Mouse (Mus musculus) layer of hippocampus, postnatal 14 days (tissue): ENCODE measurements around the gene Scel. TPM values are rescaled to one million over a fixed set of nuclear protein-coding genes. Genes with fewer than 3 reads are reported as not detected.

Source experiments
- DNase-seq, 2 experiments: peaks; one replicate each; pipeline ENCODE4 v3.0.0; 2021 to 2022; ENCODE audit warnings: low spot score in 2 of 2, mixed read lengths in 1 of 2
- total RNA-seq, 2 experiments: library from RNA; stranded (reverse); gene quantifications; 2 replicates each; pipeline ENCODE4 v1.2.3; 2021

Gene Scel
- total RNA-seq, 2 experiments from 2014 or later = 0.55 to 1.1 TPM

GRCm38 (mm10) chr14:103509544-103509943 is 3.6 kb upstream of the Scel start:
- DNase-seq = no peak

DNA sequence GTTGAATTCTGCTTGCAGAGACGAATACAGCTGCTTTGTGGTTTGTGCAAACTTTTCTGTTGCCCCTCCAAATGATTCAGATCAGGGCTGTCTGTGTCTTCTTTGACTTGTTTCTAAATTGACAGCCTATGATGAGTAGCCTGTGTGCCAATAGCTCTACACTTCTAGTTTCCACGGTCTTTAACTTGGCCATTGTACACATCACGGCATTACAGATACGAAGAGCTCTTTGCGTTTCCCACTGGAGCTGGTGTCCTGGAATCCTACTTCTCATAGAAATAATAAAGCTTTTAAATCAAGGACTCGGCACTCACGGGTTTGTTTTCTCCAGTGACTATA is 300 bp downstream of the Scel start:
- no peak for DNase-seq

DNA sequence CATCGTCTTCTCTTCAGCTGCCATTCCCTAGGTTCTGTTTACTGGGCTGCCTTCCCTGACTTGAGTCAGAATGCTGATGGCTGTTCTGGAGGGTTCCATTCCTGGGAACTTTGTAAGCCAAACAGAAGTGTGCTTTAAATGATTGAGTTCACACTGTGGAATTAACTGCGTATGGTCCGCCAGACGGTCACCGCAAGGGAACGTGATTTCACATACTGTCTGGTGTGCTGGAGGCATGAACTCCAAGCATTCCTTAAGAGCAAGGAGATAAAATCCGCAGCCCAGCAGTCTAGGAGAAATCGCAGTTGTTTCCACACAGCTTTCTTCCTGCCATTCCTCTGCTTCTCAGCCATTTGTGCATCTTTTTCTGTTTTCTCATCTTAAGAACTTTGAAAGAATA is 2.3 kb downstream of the Scel start:
- no peak for DNase-seq

- no peak for DNase-seq
These were observed 13.1 kb downstream of the Scel start for GRCm38 (mm10) chr14:103526286-103526685.

DNA sequence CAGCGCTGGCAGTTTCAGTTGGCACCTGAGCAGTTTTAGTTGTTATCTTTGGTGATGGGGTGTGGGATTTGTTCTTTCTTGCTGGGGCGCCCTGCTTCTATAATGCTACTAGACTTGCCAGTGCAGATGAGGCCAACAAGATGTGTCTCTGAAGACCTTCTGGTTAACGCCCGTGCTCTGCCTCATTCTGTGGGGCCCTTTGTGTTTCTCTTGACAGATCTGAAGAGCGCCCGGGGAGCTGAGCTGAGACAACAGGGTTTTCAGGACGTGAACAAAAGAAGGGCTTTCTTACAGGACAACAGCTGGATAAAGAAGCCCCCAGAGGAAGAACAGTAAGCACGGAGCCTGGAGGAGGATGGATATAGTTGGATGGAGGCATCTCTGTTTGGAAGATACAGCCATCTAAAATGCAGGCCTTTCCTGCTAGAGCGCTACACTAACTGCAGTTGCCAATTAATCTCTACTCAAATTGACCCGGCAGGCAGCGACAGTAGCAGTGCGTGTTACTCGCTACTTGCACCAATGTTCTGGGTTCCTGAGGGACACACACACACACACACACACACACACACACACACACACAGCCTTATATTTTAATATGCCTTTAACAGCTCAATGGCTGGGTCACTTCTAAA is 16.7 kb downstream of the Scel start:
- DNase-seq = no peak

GRCm38 (mm10) chr14:103531722-103532341 is 18.7 kb downstream of the Scel start:
- DNase-seq = no peak

DNA sequence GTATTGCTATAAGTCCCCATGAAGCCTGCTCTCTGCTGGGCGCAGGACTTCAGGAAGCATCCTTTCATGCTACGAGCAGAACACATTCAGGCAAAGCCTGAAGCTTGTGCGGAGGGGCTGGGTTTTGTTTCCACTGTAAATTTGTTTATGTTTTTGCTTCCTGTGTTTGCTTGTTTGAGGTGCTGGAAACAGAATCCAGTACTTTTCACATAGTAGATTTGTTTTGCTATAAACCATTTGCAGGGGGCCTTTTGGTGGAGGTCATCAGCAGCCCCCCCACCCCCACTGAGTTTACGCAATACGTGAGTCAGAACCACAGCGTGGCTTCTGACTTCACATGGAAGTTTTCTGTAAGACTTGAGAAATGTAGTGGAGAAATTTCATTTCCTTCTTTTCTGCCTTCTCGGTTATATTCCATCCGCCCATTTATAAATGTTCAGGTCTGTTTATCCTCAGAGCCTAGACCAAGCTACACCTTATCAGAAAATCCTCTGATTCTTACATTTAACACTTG is 22.4 kb downstream of the Scel start:
- no peak for DNase-seq

GRCm38 (mm10) chr14:103536334-103536733 is 23.2 kb downstream of the Scel start:
- no peak for DNase-seq

- DNase-seq = peak in 1 of 2 experiments; percentile 70
These were observed 24.4 kb downstream of the Scel start for GRCm38 (mm10) chr14:103537355-103538056.

DNA sequence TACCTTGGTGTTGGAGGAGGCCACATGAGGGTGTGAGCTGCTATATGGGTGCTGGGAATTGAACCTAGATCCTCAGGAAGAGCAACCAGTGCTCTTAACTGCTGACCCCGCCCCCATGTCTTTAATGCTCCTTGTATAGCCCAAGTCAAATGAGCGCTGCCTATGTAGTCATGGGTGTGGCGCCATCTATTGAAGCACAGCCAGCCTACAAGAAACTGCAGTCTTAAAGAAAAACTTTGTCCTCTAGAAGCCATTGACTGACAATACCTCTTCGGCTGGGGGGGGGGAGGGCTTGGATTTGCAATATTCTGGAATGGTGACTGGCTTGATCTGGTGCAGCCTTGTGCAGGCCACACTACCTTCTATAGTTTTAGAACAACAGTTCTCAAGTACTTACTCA is 26.7 kb downstream of the Scel start:
- DNase-seq = no peak

DNA sequence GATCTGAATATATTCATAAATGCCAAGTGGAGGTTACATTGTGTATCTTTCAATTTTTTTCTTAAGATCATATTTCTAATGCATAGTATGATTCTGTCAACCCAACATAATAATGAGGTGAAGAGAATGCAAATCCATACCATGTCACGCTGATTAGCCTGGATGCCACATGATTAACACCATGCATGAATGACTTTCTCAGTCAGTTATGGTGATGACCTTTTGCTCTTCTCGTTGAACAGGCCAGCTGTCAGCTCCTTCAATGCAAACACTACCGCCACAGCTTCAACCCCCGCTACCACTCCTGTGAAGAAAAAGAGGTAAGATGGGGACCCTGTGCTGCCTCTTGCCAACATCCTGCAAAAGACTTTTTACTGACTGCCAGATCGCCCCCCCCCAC is 28.5 kb downstream of the Scel start:
- DNase-seq = no peak

DNA sequence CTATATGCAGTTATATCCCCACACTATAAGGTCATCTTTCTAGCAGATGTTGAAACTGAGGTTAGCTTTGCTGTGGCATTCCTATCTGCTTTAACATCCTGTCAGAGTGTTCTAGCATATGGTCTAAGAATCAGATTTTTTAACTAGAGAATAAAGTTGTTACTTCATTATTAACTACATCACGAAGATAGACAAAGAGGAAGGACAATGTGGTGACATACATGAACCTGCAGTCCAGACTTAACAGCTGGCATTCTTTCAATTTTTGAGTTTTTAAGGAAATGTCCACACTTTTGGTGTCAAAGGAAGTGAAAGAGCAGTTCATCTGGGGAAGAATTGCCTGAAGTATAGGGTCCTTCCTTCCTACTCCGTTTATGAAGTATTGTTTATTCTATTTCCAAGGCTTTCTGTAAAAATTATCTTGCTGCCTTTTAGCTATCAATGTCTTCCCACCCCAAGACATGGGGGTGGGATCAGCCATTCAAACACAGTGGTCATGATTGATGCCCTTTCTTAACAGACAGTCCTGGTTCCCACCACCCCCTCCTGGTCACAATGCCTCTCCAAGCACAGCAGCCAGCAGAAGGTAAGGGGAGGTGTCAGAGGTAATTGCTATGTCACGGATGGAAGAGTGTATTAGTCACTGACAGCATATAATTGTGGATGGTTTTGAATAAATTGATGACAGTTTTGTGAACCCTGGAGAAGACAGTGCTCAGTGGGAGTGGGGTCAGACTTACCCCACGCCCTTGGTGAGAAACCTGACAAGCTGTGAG is 30.4 kb downstream of the Scel start:
- DNase-seq = no peak

DNA sequence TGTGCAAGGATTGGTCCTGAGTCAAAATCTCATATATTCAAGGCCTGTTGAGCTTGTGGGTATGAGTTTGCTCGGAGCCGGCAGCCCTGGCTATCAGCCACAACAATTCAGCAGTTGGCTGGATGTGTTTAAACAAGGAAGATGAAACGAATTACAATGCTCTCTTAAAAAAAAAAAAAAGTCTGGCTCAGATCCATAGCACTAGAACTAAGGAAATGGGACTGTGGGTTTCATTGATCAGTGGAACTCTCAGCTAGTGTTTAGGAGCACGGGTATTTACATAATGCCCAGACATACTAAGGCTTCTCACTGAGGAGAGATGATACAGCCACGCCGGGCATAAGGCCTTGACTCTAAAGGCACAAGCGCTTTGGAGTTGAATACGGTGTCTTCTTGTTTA is 32.6 kb downstream of the Scel start:
- DNase-seq = no peak

GRCm38 (mm10) chr14:103546246-103546645 is 33.1 kb downstream of the Scel start:
- no peak for DNase-seq

DNA sequence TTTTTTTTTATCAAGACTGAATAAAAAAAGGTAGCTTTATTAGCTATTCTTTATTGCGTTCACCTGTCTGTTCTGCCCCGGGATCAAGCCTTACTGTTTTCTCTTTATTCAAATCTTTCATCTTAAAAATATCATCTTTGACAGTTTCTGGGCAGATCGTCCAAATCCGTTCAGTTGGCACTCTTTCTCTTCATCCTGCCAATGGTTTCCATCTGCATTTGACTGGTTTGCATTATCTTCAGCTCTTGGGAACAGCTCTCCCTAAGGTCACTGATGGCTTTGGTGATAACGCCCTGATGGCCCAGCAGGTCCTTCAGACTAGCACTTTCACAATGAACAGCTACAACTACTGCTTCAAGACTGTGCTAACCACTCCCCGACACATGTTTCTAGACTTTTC is 35.1 kb downstream of the Scel start:
- DNase-seq = no peak

- peak; percentile 80 to 89 for DNase-seq
These were observed 37.3 kb downstream of the Scel start for GRCm38 (mm10) chr14:103550480-103550879.

- DNase-seq = no peak
These were observed 37.8 kb downstream of the Scel start for GRCm38 (mm10) chr14:103550921-103551320.

GRCm38 (mm10) chr14:103551921-103552320 is 38.8 kb downstream of the Scel start:
- DNase-seq = no peak

- DNase-seq = peak in 1 of 2 experiments; percentile 61
These were observed 39.2 kb downstream of the Scel start for GRCm38 (mm10) chr14:103552379-103552778.

DNA sequence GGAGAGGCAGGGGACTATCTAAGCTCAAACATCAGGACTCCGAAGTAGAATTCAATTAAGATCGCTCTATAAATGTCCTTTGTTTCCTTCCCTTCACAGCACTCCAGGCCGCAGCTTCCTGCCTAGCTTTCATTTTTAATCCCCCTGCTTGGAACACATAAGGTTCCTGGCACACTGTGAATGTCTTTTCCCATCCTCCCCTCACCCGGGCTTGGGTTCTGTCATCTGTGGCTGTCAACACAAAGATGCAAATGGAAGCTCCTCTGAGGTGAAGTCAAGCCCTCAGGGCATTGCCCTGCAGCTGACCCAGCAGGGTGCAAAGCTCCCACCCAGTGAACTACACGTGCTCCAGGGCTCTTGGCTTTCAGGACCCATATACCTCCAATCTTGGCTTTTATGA is 43.5 kb downstream of the Scel start:
- no peak for DNase-seq

DNA sequence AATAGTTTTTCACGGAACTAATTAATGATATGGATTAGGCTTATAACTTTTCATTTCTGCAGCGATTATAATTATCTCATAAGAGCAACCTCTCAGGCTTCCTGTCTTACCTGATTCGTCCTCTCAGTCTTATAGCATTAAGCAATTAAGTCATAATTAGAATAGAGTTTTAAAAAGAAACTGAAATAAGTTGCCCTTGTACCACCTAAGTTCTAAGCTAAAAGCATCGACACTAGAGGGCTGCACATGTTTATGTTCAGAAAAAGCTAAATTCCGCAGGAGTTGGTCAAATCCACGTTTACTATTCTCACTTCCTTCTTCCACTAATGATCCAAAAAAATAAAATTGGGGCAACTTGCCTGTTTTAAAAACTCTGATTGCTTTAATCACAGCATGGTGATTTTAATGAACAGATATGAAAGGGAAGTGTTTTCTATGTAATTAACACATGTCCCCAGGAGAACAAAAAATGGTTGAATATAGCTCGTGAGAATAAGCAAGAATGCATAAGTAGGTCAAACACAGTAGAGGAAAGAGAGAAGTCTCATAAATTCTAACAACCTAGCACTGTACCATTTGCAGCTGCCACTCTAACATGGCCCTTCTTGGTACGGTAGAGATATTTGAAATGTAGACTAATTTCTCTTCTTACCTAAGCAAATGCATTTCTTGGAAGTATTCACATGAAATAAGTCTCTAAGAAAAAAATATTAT is 48.4 kb downstream of the Scel start:
- no peak for DNase-seq
